Mouse (Mus musculus) lung, postnatal 10 days (tissue): ENCODE results near the gene 9530053A07Rik.
"Not testable (repeated sequence)": the region's sequence is repeated elsewhere in the genome, so short reads cannot be mapped to it uniquely, and the experiment has no call there.

Source experiments
- DNase-seq: peaks from one replicate; pipeline ENCODE4 v3.0.0; 2021

The 9530053A07Rik gene

GRCm38 (mm10) chr7:28129166-28129565, at the start of gene 9530053A07Rik:
Gene 9530053A07Rik, plus strand, starts transcription at chr7:28129466.
- no peak for DNase-seq

- DNase-seq, result no peak
Measured at GRCm38 (mm10) chr7:28084215-28084614, 45.1 kb upstream of the 9530053A07Rik start.

- no peak for DNase-seq
Measured at GRCm38 (mm10) chr7:28086236-28086635, 43.0 kb upstream of the 9530053A07Rik start.

GRCm38 (mm10) chr7:28093541-28093940, 35.7 kb upstream of the 9530053A07Rik start:
- DNase-seq, result no peak

- DNase-seq, result no peak
Measured at GRCm38 (mm10) chr7:28099101-28099500, 30.2 kb upstream of the 9530053A07Rik start.

GRCm38 (mm10) chr7:28100596-28101590, 28.4 kb upstream of the 9530053A07Rik start:
- peak; percentile 79 for DNase-seq

- not testable (repeated sequence) for DNase-seq
Measured at GRCm38 (mm10) chr7:28102936-28103335, 26.3 kb upstream of the 9530053A07Rik start.

GRCm38 (mm10) chr7:28104670-28105069, 24.6 kb upstream of the 9530053A07Rik start:
- peak; percentile 73 for DNase-seq

- no peak for DNase-seq
Measured at GRCm38 (mm10) chr7:28106241-28106640, 23.0 kb upstream of the 9530053A07Rik start.

- no peak for DNase-seq
Measured at GRCm38 (mm10) chr7:28114648-28115047, 14.6 kb upstream of the 9530053A07Rik start.

- peak; percentile 60 for DNase-seq
Measured at GRCm38 (mm10) chr7:28137613-28138012, 8.3 kb downstream of the 9530053A07Rik start.

- DNase-seq, result peak; percentile 74
Measured at GRCm38 (mm10) chr7:28148263-28148662, 19.0 kb downstream of the 9530053A07Rik start.

- no peak for DNase-seq
Measured at GRCm38 (mm10) chr7:28149841-28150240, 20.6 kb downstream of the 9530053A07Rik start.

- peak; percentile 64 for DNase-seq
Measured at GRCm38 (mm10) chr7:28151584-28152221, 22.4 kb downstream of the 9530053A07Rik start.

GRCm38 (mm10) chr7:28153595-28153994, 24.3 kb downstream of the 9530053A07Rik start:
- not testable (repeated sequence) for DNase-seq

GRCm38 (mm10) chr7:28159292-28159691, 30.0 kb downstream of the 9530053A07Rik start:
- no peak for DNase-seq

- DNase-seq, result no peak
Measured at GRCm38 (mm10) chr7:28159893-28160292, 30.6 kb downstream of the 9530053A07Rik start.

- no peak for DNase-seq
Measured at GRCm38 (mm10) chr7:28161163-28161749, 32.0 kb downstream of the 9530053A07Rik start.

- DNase-seq, result no peak
Measured at GRCm38 (mm10) chr7:28165406-28165805, 36.1 kb downstream of the 9530053A07Rik start.

- DNase-seq, result peak; percentile 85
Measured at GRCm38 (mm10) chr7:28168320-28169115, 39.3 kb downstream of the 9530053A07Rik start.

- DNase-seq, result peak; percentile 95
Measured at GRCm38 (mm10) chr7:28169489-28170422, 40.5 kb downstream of the 9530053A07Rik start, which contains the start of gene Fbl. Gene Fbl, plus strand, starts transcription at chr7:28169710.
